Mouse (Mus musculus) layer of hippocampus, postnatal 14 days (tissue): ENCODE measurements around the gene Cdk9. TPM values are rescaled to one million over a fixed set of nuclear protein-coding genes. Genes with fewer than 3 reads are reported as not detected.

ENCODE experiments used
- DNase-seq, 2 experiments: peaks; one replicate each; pipeline ENCODE4 v3.0.0; 2021 to 2022; ENCODE audit warnings: low spot score in 2 of 2, mixed read lengths in 1 of 2
- long read RNA-seq, 2 experiments: library from polyadenylated mRNA; stranded (forward); transcript quantifications; one replicate each; pipeline ENCODE4 v2.0.0; 2021
- total RNA-seq, 2 experiments: library from RNA; stranded (reverse); gene quantifications; 2 replicates each; pipeline ENCODE4 v1.2.3; 2021

The Cdk9 gene
- 10 to 100 TPM; 88.8 to 91.1 TPM for total RNA-seq
- long read RNA-seq, experiment 1, transcript Cdk9-201 (7 exons, 1,733 nt): major isoform, 76 of 93 reads
- long read RNA-seq, experiment 1, partial matches to known transcripts: 4 of 93 reads
- long read RNA-seq, experiment 1, other reads (novel, unspliced or antisense): 10 of 93 reads
- long read RNA-seq, experiment 2, transcript Cdk9-201 (7 exons, 1,733 nt): major isoform, 102 of 131 reads
- long read RNA-seq, experiment 2, partial matches to known transcripts: 6 of 131 reads
- long read RNA-seq, experiment 2, other reads (novel, unspliced or antisense): 19 of 131 reads

DNA sequence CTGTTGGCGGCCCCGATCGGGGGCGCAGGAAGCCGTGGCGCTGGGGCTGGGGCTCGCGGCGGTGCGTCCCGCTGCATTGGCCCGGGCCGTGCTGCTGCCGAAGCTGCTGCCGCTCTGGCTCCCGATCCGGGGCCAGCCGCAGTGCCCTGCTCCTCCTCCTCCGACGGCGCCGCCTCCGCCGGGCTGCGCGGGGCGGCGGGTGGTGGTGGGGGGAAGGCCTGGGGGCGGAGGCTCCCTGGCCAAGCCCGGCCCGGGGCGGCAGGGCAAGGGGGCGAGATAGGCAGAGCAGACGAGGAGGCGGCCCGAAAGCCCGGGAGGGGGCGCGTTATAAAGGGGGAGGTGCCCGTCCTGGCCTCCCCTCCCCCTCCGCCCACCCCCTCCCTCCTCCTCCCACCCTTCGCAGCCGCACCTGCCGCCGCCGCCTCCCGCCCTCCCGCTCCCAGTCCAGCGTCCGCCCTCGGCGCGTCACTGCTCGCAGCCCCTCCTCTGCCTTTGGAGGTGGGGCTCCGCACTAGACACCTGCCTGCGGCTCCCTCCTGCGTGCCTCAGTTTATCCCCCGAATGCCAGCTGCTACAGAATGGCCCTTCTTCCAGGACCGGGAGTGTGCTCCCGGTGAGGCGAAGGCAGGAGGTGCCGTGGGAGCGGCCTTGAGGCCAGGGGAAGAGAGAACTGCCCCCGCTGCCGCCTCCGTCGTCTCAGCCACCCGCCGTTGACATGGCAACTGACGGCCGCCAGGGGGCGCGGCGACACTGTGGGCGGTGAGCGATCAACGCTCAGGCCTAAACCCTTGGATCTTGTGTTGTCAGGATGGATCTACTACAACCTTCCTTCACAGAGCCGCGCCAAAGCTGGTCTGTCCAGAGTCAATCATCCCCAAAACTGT is at the start of gene Cdk9:
TSS of gene Cdk9 (minus strand) at position 143 of the 884 bp plus-strand sequence.
- peak; percentile 93 to 97 for DNase-seq

DNA sequence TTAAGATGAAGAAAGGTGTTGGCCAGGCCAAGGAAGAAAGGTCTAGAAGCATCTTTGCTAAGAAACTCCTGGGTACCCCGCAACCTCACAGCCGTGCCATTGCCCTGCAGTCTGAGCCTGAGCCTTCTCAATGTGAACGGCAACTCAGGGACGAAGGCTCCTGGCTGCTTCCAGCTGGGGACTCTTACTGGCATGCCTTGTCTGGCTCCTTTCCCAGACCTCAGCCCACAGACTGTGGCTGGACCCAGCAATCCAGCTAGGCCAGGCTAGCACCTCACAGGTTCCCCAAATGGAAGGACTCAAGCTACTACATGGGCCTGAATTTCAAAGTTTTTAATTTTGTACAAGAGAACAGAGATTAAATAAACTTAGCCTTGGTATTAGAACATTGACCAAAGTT is 49.0 kb upstream of the Cdk9 start:
- no peak for DNase-seq

DNA sequence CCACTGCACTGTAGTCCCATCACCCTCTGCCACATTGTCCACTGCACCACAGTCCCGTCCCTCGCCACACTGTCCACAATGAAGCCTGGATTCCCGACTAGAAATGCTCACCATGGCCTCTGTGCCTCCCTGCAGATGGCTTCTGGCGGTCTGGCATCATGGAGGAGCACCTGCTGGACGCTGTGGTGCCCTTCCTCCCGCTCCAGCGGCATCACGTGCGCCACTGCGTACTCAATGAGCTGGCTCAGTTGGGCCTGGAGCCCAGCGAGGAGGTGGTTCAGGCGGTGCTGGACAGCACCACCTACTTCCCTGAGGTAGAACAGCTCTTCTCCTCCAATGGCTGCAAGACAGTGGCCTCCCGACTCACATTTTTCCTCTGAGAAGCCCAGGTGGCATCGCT is 48.5 kb upstream of the Cdk9 start:
- no peak for DNase-seq

DNA sequence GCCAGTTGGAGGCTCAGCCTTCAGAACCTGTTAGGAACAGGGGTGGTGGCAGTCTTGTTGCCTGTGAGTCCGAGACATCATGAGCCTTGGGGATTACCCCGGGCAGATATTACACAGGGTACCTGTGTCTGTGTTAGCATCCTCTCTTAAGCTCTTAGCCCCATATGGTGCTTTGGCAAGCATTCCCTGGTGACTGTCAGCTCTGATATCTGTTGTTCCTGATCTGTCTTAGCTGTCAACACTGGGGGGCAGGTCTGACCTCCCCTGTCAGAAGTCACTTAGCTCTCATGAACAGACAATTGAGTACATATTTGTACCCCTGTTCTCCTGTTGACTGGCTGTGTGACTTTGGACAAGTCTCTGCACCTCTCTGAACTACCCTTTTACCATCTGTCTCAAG is 46.1 kb upstream of the Cdk9 start:
- DNase-seq: no peak

DNA sequence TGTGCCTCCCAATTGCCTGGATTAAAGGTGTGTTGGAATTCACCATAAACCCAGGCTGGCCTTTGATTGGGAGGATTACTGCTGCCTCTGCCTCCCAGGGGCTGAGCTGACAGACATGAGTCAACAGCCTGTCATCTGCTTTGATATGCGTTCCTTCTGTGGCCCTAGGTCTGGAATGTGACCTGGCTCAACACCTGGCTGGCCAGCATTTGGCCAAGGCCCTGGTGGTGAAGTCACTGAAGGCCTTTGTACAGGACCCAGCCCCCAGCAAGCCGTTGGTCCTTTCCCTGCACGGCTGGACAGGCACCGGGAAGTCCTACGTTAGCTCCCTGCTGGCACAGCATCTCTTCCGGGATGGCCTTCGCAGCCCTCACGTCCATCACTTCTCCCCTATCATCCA is 45.6 kb upstream of the Cdk9 start:
- no peak for DNase-seq

DNA sequence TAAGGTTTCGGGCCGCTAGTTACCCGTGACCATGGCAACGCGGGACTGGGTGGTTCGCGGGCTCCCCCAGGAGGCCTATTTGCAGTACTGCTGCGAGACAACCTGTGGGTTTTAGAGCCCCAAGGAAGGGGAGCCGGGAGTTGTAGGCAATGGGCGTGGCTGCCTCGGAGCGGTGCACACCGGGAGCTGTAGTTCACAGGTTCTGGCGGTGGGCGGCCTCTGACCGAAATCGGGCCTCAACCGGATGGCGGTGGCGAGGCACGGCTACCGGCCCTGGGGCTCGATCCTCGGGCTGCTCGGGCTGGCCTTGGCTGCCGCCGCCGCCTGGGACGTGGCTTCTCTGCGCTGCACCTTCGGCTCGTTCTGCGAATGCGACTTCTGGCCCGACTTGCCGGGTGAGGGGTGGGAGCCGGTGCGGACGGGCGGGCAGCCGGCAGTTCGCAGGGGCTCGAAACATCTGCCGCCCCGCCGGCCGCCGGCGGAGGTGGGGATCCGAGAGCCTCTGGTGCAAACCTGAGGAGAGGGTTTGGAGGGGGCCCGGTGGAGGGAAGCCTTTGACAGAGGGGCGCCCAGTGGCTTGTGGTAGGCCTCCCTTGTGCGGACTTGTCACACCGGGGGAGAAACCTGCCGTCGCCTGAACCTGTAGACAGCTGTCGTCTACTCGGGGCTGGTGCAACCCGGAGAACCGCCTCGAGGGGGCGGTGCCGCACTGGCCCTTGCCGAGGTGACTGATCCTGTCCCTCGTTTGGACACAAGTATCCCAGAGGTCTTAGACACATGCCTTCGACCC is 44.4 kb upstream of the Cdk9 start, which contains the start of gene Tor2a:
TSS of gene Tor2a (plus strand) at position 179 of the 790 bp plus-strand sequence.
- peak; percentile 96 to 98 for DNase-seq

DNA sequence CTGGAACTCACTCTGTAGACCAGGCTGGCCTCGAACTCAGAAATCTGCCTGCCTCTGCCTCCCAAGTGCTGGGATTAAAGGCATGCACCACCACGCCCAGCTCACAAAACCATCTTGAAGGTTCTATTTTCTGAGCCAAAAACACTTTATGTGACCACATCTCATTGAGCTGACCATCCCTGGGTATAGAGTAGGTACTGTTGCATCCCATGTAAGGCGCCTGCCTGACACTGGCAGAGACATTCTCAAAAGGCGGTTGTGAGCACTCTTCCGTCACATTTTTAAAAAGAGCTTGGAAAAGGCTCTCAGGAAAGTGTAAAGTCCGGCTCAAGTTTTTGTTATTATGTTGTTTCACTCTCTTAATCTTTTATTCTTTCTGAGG is 43.8 kb upstream of the Cdk9 start:
- DNase-seq: no peak

DNA sequence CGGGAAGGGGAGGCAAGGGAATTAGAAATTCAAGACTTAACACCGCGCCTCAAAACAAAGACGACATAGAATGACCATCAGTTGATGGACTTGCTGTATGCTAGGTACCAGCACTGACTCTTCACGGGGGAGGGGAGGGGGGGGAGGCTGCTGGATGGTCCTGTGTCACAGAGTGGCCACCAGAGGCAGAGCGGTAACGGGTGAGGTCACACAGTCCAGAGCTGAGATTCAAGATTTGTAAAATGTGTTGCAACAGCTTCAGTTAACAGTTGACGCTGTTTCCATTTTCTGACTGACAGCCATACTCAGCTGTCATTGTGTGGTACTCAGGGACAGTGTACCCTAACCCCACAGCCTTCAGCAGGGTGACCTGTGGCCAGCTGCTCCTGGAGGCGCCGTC is 39.3 kb upstream of the Cdk9 start:
- no peak for DNase-seq

DNA sequence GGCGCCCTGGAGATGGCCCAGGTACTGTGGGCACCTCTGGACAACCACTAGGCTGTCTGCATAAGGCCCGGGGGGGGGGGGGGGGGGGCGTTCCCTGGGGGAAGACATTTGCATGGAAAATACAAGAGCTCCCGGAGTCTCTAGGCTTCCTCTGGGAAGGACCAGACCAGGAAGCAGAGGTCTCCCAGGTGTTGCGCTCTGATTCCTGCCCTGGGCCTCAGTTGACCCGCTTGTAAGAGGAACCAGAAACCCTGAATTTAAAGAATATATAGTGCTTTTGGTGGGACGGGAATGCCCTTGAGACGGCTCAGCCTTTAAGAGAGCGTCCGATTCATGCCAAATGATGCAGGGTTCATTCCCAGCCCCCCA is 38.8 kb upstream of the Cdk9 start:
- DNase-seq: no peak

DNA sequence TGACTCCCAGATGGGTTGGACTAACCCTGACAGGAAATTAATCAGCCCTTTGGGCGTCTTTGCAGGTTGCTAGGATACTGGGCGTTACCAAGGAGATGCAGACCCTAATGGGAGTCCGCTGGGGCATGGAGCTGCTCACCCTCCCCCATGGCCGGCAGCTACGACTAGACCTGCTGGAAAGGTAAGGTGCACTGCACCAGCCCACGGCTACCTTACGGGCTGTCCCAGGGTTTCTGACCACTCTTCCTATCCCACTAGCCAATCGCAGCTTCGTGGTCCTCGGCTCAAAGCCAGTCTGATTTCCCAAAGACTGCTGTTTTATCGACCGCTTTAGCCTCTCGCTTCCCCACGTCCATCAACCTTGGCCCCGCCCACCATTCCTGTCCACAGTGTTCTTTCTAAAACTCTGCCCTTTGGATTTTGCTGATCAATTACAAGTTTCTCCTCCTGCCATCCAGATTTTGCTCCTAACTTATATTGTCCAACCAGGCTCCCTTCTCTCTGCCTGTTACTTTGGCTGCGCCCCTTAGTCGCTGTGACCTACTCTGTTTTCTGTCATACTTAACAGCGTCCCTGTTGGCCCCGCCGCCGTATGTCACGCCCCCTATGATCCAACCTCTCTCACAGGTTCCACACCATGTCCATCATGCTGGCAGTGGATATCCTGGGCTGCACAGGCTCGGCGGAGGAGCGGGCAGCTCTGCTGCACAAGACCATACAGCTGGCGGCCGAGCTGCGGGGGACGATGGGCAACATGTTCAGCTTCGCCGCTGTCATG is 38.2 kb upstream of the Cdk9 start:
- no peak for DNase-seq

DNA sequence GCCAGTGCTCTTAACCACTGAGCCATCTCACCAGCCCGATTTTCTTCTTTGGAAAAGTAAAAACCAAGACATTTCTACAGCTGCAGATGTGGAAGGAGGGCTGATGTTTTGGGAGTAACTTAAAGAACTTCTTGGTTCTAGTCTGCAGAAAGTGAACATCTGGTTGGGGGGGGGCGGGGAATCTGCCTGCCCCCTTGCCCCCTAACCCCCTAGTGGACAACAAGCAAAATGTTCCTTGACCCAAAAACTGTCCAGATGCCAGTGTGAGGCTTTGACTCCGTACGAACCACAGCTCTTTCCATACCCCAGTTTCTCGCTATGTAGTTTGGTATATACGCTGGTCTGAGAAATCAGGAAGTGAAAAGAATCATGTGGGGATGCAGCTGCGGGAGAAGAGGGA is 37.3 kb upstream of the Cdk9 start:
- DNase-seq: no peak

DNA sequence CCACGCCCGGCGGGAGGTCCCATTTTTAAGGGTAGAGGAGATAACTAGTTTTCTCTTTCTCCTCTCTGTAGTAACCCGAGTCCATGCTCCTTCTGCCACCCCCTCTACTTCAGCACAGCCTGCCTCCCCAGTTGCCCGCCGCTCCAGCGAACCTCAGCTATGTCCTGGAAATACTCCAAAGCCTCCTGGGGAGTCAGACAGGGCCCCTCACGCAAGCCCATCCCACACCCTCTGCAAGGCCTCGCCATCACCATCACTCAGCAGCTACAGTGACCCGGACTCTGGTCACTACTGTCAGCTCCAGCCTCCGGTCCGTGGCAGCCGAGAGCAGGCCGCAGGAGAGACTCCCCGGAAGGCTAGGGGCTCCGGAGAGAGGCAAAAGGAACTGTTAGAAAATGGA is 36.2 kb upstream of the Cdk9 start:
- DNase-seq: no peak

DNA sequence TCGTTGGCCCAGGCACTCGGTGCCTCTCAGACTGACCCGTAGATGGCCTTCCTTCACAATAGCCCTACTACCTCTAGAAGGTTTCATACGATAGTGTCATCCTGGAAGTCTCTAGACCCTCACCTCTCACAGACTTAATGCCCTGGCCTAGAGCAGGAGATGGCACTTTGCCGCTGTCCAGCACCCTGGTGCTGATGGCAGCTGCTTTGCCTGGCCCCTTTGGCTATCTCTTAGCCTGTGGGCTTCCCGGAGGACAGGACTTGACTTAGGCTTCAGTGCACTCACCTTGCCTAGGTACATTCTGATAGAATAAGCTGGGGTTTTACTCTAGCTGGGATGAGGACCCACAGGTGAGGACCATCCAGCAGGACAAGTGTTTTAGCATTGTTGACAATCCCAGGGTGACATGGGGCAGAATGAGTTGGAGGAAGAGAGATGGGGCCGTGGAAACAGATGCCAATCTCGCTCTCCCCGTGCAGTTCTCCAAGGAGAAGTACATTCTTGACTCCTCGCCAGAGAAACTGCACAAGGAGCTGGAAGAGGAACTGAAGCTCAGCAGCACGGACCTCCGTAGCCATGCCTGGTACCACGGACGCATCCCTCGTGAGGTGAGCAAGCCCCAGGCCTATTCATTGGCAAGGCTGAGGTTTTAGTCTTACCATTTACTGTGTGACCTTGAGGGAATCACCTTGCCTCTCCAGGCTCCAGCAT is 31.6 kb upstream of the Cdk9 start:
- no peak for DNase-seq

DNA sequence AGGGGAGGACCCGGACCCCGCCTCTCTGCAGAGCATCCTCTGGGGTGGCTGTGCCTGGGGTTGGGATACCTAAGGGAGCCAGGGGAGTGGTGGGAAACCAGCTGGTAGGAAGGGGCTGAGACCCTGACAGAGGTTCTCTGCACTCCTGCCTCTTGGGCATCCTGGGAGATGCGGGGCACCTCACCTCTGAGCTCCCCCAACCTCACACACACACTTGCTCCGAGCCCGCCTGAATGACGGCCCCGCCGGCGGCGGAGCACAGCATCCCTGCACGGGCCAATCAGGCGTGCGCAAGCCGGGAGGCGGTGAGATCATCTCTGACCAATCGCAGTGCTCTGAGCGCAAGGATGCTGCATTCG is 29.3 kb upstream of the Cdk9 start:
- DNase-seq: peak; percentile 76 to 83

DNA sequence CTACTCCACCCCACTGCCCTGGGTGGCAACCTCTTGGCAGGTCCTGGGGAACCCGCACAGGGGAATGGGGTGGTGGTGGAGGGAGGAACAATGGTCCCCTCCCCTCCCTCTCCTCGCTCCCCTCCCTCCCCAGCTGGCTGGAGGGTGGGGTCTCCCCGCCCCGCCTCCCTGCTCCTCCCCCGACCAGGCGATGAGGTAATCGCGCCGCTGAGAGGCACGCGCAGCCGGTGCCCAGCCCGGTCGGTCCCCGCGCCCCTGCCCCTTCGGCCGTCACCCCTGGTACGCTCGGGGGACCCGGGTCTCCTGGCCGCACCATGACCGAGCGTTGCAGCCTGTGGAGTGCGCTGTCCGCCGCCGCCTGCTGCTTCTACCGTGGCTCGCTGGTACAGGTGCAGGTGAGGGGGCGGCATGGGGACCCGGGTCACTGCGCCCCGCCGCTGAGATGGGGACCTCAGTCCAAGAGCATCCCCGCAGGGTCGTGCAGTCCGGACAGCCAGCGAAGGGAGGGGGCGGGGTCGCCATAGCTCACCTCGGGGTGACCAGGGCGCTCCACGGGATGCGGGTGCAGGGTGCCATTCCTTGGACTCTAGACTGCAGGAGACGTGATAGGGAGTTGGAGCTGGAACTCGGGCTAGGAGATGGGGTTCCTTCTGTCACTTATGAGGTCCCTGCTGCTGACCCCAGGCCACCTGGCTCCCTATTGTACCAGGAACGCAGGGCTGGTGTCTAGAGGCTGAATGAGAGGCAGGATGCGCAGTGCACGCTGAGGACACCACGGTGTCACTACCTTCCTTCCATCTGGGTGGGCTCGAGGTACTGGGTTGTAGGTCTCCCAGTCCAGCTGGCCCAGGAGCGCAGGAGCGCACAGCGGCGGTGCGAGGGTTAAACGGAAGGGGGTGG is 28.6 kb upstream of the Cdk9 start:
- DNase-seq: peak; percentile 61 to 69

DNA sequence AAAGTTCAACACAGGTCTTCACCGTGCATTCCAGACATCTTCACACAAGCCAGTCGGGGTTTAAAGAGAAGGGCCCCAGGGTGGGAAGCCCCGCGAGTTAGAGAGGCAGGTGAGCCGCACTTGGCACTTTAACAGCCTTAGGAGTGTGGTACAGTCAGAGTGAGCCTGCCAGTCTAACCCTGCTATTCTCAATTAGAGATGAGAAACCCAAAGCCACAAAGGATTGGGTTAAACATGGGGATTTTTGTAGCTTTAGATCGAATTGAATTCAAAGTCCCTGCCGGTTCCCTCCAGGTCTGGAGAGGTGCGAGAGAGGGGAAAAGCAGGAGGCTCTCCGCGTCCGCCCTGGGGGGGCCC is 28.0 kb upstream of the Cdk9 start, which contains the start of gene 6330409D20Rik:
TSS of gene 6330409D20Rik (minus strand) at position 101 of the 357 bp plus-strand sequence.
- DNase-seq: no peak

DNA sequence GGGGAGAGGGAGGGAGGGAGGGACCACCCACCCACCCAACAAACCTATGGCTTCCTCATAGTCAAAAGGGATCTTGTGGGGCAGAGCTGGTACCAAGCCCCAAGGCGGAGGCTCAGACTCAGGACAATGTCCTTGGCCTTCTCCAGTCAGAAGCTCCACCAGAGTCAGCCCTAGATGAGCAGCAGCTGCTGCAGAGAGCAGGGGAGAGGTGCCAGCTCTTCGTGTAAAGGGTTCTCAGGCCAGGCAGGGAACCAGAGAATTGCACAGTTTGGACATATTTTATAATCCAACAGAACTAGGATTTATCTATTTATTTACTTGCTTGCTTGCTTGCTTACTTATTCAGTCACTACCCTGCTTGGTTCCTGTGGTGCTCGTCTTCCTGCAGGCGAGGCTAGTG is 26.4 kb upstream of the Cdk9 start:
- DNase-seq: no peak

DNA sequence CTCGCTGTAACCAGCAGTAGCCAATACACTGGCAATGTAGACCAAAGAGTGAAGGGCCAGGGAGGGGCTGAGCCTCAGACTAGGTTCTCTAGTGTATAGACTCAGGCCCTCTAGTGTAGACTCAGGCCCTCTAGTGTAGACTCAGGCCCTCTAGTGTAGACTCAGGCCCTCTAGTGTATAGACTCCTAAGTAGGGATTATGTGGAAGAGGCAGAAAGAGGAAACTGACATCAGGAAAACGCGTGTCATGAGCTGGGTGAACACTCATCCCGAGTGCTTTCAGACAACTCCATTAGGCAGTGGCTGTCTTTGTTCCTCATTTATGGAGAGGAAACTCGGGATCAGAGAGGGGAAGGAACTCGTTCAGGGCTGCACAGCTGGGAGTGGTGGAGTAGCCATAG is 24.1 kb upstream of the Cdk9 start:
- no peak for DNase-seq

DNA sequence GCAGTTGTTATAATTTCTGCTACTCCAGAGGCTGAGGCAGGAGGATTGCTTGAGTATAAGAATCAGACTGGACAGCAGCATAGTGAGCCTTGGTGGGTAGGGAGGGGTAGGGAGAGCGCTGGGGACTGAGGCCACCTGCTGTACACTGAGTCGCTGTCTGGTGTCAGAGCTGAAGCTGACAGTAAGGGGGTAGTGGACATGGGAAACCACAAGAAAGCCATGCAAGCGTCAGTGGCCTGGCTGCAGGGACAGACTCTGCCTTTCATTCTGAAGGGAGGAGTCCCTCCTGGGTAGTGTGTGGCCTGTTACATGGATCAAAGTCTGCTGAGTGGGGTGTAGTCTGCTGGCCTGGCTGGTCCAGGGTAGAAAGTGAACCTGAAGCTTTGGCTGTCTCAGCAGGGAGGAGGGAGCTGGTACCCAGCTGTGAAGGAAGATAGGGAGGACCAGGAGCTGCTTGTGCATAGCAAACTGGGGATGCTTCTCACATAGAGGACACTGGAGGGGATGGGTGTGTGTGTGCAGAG is 23.5 kb upstream of the Cdk9 start:
- DNase-seq: no peak
